In genomic region chr11:73137591-73138501, GRCm38 (mm10) we compare ENCODE assay signal across 8 mouse cellular contexts. TPM values are rescaled to one million over a fixed set of nuclear protein-coding genes. Genes with fewer than 3 reads are reported as not detected.
DNase-seq lines count a peak whose midpoint lies in the region; ATAC-seq and TF ChIP-seq lines count a peak whose summit lies in the region.

Gene Haspin (minus strand): TSS chr11:73138294.

- peaks cover 43% of the 10 kb centered on the region for H3K79me3 ChIP-seq in C2C12 (ENCODE audit: low read depth)

- peaks cover 49% of the 10 kb centered on the region for H3K4me1 ChIP-seq in erythroblast, embryonic 14.5 days (ENCODE audit: control insufficient read depth)
- peaks cover 40% of the 10 kb centered on the region for H3K4me1 ChIP-seq in heart, embryonic 13.5 days
- peaks cover 50% of the 10 kb centered on the region for H3K4me1 ChIP-seq in liver, embryonic 12.5 days
- H3K4me1 ChIP-seq in stomach, embryonic 15.5 days: peaks cover 18% of the 10 kb centered on the region; the same call in 1 of the 2 replicates

- peak within 1 kb of the TSS; percentile 86 for H3K4me2 ChIP-seq in heart, embryonic 13.5 days
- H3K4me2 ChIP-seq in liver, embryonic 12.5 days: peak within 1 kb of the TSS; percentile 85
- peak within 1 kb of the TSS; percentile 68 for H3K4me2 ChIP-seq in stomach, embryonic 15.5 days

- under 1% methylated on average over 84 of the region's 84 CpGs for WGBS in heart, embryonic 13.5 days
- WGBS in liver, embryonic 12.5 days (ENCODE audit: insufficient replicate concordance): under 1% methylated on average over 84 of the region's 84 CpGs
- under 1% methylated on average over 79 of the region's 84 CpGs for WGBS in stomach, embryonic 15.5 days

- peak; percentile 95 for DNase-seq in brain, embryonic 14.5 days (ENCODE audit: low read depth)
- peak; percentile 96 for DNase-seq in kidney, postnatal 10 days
- DNase-seq in natural killer cell, adult 2 months (ENCODE audit: low spot score in 2 of 2): peak; percentile 86 to 92

- no peaks in the 10 kb centered on the region for H3K9me3 ChIP-seq in erythroblast, embryonic 14.5 days (ENCODE audit: control insufficient read depth, low read length)
- no peaks in the 10 kb centered on the region for H3K9me3 ChIP-seq in heart, embryonic 13.5 days
- H3K9me3 ChIP-seq in liver, embryonic 12.5 days (replicated peaks): no peaks in the 10 kb centered on the region
- H3K9me3 ChIP-seq in stomach, embryonic 15.5 days: no peaks in the 10 kb centered on the region

- peak; percentile 84 for ATAC-seq in heart, embryonic 13.5 days (ENCODE audit: extremely low read depth, insufficient number of reproducible peaks, low FRiP score, low TSS enrichment)
- peak; percentile 88 for ATAC-seq in liver, embryonic 12.5 days
- peak; percentile 95 for ATAC-seq in stomach, embryonic 15.5 days (ENCODE audit: insufficient read depth, low FRiP score, low read depth)

- peak within 1 kb of the TSS; percentile 98 for H3ac ChIP-seq in C2C12 (ENCODE audit: control insufficient read depth, insufficient read length, low read depth)

- H3K9ac ChIP-seq in heart, embryonic 13.5 days: peak within 1 kb of the TSS; percentile 90
- peak within 1 kb of the TSS; percentile 97 for H3K9ac ChIP-seq in liver, embryonic 12.5 days
- peak within 1 kb of the TSS; percentile 67 for H3K9ac ChIP-seq in stomach, embryonic 15.5 days

- H3K36me3 ChIP-seq in C2C12 (ENCODE audit: control insufficient read depth, insufficient read depth): peaks cover 33% of the 10 kb centered on the region
- H3K36me3 ChIP-seq in erythroblast, embryonic 14.5 days (ENCODE audit: control insufficient read depth): peaks cover 36% of the 10 kb centered on the region
- H3K36me3 ChIP-seq in heart, embryonic 13.5 days: peaks cover 26% of the 10 kb centered on the region
- peaks cover 33% of the 10 kb centered on the region for H3K36me3 ChIP-seq in liver, embryonic 12.5 days
- H3K36me3 ChIP-seq in stomach, embryonic 15.5 days: 0 out of 2 replicates have a peak, but pooled peaks cover 3% of the 10 kb centered on the region

- H3K4me3 ChIP-seq in C2C12 (ENCODE audit: insufficient read depth, poor library complexity, severe bottlenecking): peak within 1 kb of the TSS; percentile 92
- H3K4me3 ChIP-seq in erythroblast, embryonic 14.5 days (replicated peaks): peak within 1 kb of the TSS; percentile 79
- H3K4me3 ChIP-seq in heart, embryonic 13.5 days: peak within 1 kb of the TSS; percentile 72
- H3K4me3 ChIP-seq in liver, embryonic 12.5 days: peak within 1 kb of the TSS; percentile 98
- peak within 1 kb of the TSS; percentile 89 for H3K4me3 ChIP-seq in stomach, embryonic 15.5 days (replicated peaks)

- peak within 1 kb of the TSS; percentile 53 for H3K27ac ChIP-seq in heart, embryonic 13.5 days (replicated peaks)
- peak within 1 kb of the TSS; percentile 77 for H3K27ac ChIP-seq in liver, embryonic 12.5 days
- H3K27ac ChIP-seq in stomach, embryonic 15.5 days: no peak within 1 kb of the TSS

- TF ChIP-seq POLR2A in brain, embryonic 14.5 days (IDR thresholded peaks at IDR 0.05; ENCODE audit: borderline replicate concordance, extremely low read depth, insufficient read depth, insufficient read length, poor library complexity, severe bottlenecking): peak; percentile 45; the same call in 1 of the 2 replicates

- peaks cover 54% of the 10 kb centered on the region for H3K79me2 ChIP-seq in C2C12 (ENCODE audit: control insufficient read depth, insufficient read depth)

- peak; percentile 98 for TF ChIP-seq CTCF in C2C12 (IDR thresholded peaks at IDR 0.05; ENCODE audit: control insufficient read depth, insufficient read depth, insufficient read length)
- TF ChIP-seq CTCF in brain, embryonic 14.5 days (IDR thresholded peaks at IDR 0.05; ENCODE audit: borderline replicate concordance, extremely low read depth, insufficient read depth, insufficient read length): peak; percentile 98

- no peaks in the 10 kb centered on the region for H3K27me3 ChIP-seq in C2C12 (ENCODE audit: control insufficient read depth, insufficient read depth, insufficient read length)
- no peaks in the 10 kb centered on the region for H3K27me3 ChIP-seq in erythroblast, embryonic 14.5 days (ENCODE audit: control insufficient read depth)
- no peaks in the 10 kb centered on the region for H3K27me3 ChIP-seq in heart, embryonic 13.5 days (replicated peaks)
- no peaks in the 10 kb centered on the region; the same call in 1 of the 2 replicates for H3K27me3 ChIP-seq in liver, embryonic 12.5 days (replicated peaks)
- no peaks in the 10 kb centered on the region for H3K27me3 ChIP-seq in stomach, embryonic 15.5 days (replicated peaks)

TF ChIP-seq in C2C12, 6 proteins besides CTCF, POLR2A, EP300 and RAD21:
- TF ChIP-seq MYOG (IDR thresholded peaks at IDR 0.05; ENCODE audit: control insufficient read depth, extremely low read depth, insufficient read length): no peak
- peak; percentile 82 for TF ChIP-seq MAX (IDR thresholded peaks at IDR 0.05)

RNA-seq across cellular contexts. Expression of gene Haspin, which starts in this region (rescaled TPM):
- polyA plus RNA-seq in C2C12 (2012; fragmentation: generic; extraction: Trizol): 9.4 TPM
- polyA plus RNA-seq in brain, embryonic 14.5 days (2012; rRNA removed): 2.1 and 3.2 TPM in 2 replicates
- 1.2 and 1.4 TPM in 2 replicates for polyA plus RNA-seq in erythroblast, embryonic 14.5 days (2012)
- 11.5 and 11.9 TPM in 2 replicates for polyA plus RNA-seq in heart, embryonic 13.5 days (2015; fragmentation: Nextera tagmentation; extraction: Ambion mirVana)
- polyA plus RNA-seq in liver, embryonic 12.5 days (2016; fragmentation: Nextera tagmentation; extraction: Ambion mirVana): 18.4 and 18.5 TPM in 2 replicates
- polyA plus RNA-seq in stomach, embryonic 15.5 days (2015; fragmentation: Nextera tagmentation; extraction: Ambion mirVana): 14.4 and 14.6 TPM in 2 replicates
